Mouse (Mus musculus): ENCODE data around the gene Tril. TPM values are rescaled to one million over a fixed set of nuclear protein-coding genes. Genes with fewer than 3 reads are reported as not detected.
A peak's percentile ranks its signal among the peaks of the same experiment; 100 is the strongest.

The Tril gene
- polyA plus RNA-seq, 1 experiment from 2014 or later: 0.31 TPM

GRCm38 (mm10) chr6:53812242-53812641 is 8.4 kb downstream of the Tril start:
- 61% methylated on average over 3 of the region's 3 CpGs for WGBS (ENCODE audit: insufficient replicate concordance)
- H3K4me3 ChIP-seq (ENCODE audit: low read depth, low read length): no peak overlapping the region
- ATAC-seq (no peak), DNase-seq (no peak)
- no peaks in the 10 kb centered on the region for H3K4me1 ChIP-seq (ENCODE audit: insufficient read depth)
- no peaks in the 10 kb centered on the region for H3K36me3 ChIP-seq (replicated peaks; ENCODE audit: insufficient read depth, low read length)
- H3K9me3 ChIP-seq (ENCODE audit: low read length): no peaks in the 10 kb centered on the region
- no peak overlapping the region for H3K27ac ChIP-seq (ENCODE audit: low read depth)
- TF ChIP-seq CTCF (IDR thresholded peaks at IDR 0.05; ENCODE audit: low read depth) (peak; percentile 32), EP300 (IDR thresholded peaks at IDR 0.05; ENCODE audit: low read depth) (no peak)
- no peak overlapping the region for H3K4me2 ChIP-seq (ENCODE audit: low read depth, low read length)
- H3K9ac ChIP-seq (replicated peaks): no peak overlapping the region
- peaks cover 7% of the 10 kb centered on the region for H3K27me3 ChIP-seq (ENCODE audit: insufficient read depth, low read length)

- no peaks in the 10 kb centered on the region for H3K36me3 ChIP-seq (replicated peaks; ENCODE audit: insufficient read depth, low read length)
- no peak overlapping the region for H3K9ac ChIP-seq (replicated peaks)
- no peak overlapping the region for H3K27ac ChIP-seq (ENCODE audit: low read depth)
- H3K9me3 ChIP-seq (ENCODE audit: low read length): no peaks in the 10 kb centered on the region
- 81% methylated on average over 9 of the region's 9 CpGs for WGBS (ENCODE audit: insufficient replicate concordance)
- ATAC-seq: no peak
- no peak for DNase-seq
- no peak overlapping the region for H3K4me3 ChIP-seq (ENCODE audit: low read depth, low read length)
- TF ChIP-seq EP300 (IDR thresholded peaks at IDR 0.05; ENCODE audit: low read depth) (no peak), CTCF (IDR thresholded peaks at IDR 0.05; ENCODE audit: low read depth) (no peak)
- H3K4me1 ChIP-seq (ENCODE audit: insufficient read depth): no peaks in the 10 kb centered on the region
- H3K27me3 ChIP-seq (ENCODE audit: insufficient read depth, low read length): no peaks in the 10 kb centered on the region
- H3K4me2 ChIP-seq (ENCODE audit: low read depth, low read length): no peak overlapping the region
These were observed 11.8 kb downstream of the Tril start for GRCm38 (mm10) chr6:53808801-53809200.

GRCm38 (mm10) chr6:53807185-53807584 is 13.4 kb downstream of the Tril start:
- H3K27me3 ChIP-seq (ENCODE audit: insufficient read depth, low read length): no peaks in the 10 kb centered on the region
- no peaks in the 10 kb centered on the region for H3K36me3 ChIP-seq (replicated peaks; ENCODE audit: insufficient read depth, low read length)
- H3K4me1 ChIP-seq (ENCODE audit: insufficient read depth): no peaks in the 10 kb centered on the region
- no peak overlapping the region for H3K27ac ChIP-seq (ENCODE audit: low read depth)
- no peaks in the 10 kb centered on the region for H3K9me3 ChIP-seq (ENCODE audit: low read length)
- ATAC-seq (no peak), DNase-seq (no peak)
- H3K9ac ChIP-seq (replicated peaks): no peak overlapping the region
- TF ChIP-seq CTCF (IDR thresholded peaks at IDR 0.05; ENCODE audit: low read depth) (no peak), EP300 (IDR thresholded peaks at IDR 0.05; ENCODE audit: low read depth) (no peak)
- H3K4me2 ChIP-seq (ENCODE audit: low read depth, low read length): no peak overlapping the region
- WGBS (ENCODE audit: insufficient replicate concordance): 71% methylated on average over 3 of the region's 3 CpGs
- H3K4me3 ChIP-seq (ENCODE audit: low read depth, low read length): no peak overlapping the region

GRCm38 (mm10) chr6:53806591-53807023 is 14.0 kb downstream of the Tril start:
- TF ChIP-seq EP300 (IDR thresholded peaks at IDR 0.05; ENCODE audit: low read depth): no peak
- no peak for TF ChIP-seq CTCF (IDR thresholded peaks at IDR 0.05; ENCODE audit: low read depth)
- H3K9ac ChIP-seq (replicated peaks): no peak overlapping the region
- no peaks in the 10 kb centered on the region for H3K36me3 ChIP-seq (replicated peaks; ENCODE audit: insufficient read depth, low read length)
- H3K4me3 ChIP-seq (ENCODE audit: low read depth, low read length): no peak overlapping the region
- DNase-seq (no peak), ATAC-seq (no peak)
- WGBS (ENCODE audit: insufficient replicate concordance): 65% methylated on average over 8 of the region's 8 CpGs
- no peak overlapping the region for H3K27ac ChIP-seq (ENCODE audit: low read depth)
- no peak overlapping the region for H3K4me2 ChIP-seq (ENCODE audit: low read depth, low read length)
- no peaks in the 10 kb centered on the region for H3K27me3 ChIP-seq (ENCODE audit: insufficient read depth, low read length)
- no peaks in the 10 kb centered on the region for H3K9me3 ChIP-seq (ENCODE audit: low read length)
- H3K4me1 ChIP-seq (ENCODE audit: insufficient read depth): no peaks in the 10 kb centered on the region

GRCm38 (mm10) chr6:53806021-53806420 is 14.6 kb downstream of the Tril start:
- Histone ChIP-seq H3K36me3 (replicated peaks; ENCODE audit: insufficient read depth, low read length) (no peaks in the 10 kb centered on the region), H3K4me3 (ENCODE audit: low read depth, low read length) (no peak overlapping the region), H3K9me3 (ENCODE audit: low read length) (no peaks in the 10 kb centered on the region), H3K4me2 (ENCODE audit: low read depth, low read length) (no peak overlapping the region), H3K4me1 (ENCODE audit: insufficient read depth) (no peaks in the 10 kb centered on the region), H3K9ac (replicated peaks) (no peak overlapping the region), H3K27ac (ENCODE audit: low read depth) (no peak overlapping the region), H3K27me3 (ENCODE audit: insufficient read depth, low read length) (peaks cover 4% of the 10 kb centered on the region; the same call in 1 of the 2 replicates)
- DNase-seq (no peak), ATAC-seq (no peak)
- WGBS (ENCODE audit: insufficient replicate concordance): 80% methylated on average over 5 of the region's 5 CpGs
- TF ChIP-seq EP300 (IDR thresholded peaks at IDR 0.05; ENCODE audit: low read depth) (no peak), CTCF (IDR thresholded peaks at IDR 0.05; ENCODE audit: low read depth) (no peak)

- whole genome bisulfite sequencing (ENCODE audit: insufficient replicate concordance): 81% methylated on average over 6 of the region's 6 CpGs
- no peak for ATAC-seq
- Histone ChIP-seq H3K4me2 (ENCODE audit: low read depth, low read length) (no peak overlapping the region), H3K4me1 (ENCODE audit: insufficient read depth) (no peaks in the 10 kb centered on the region), H3K36me3 (replicated peaks; ENCODE audit: insufficient read depth, low read length) (no peaks in the 10 kb centered on the region), H3K4me3 (ENCODE audit: low read depth, low read length) (no peak overlapping the region), H3K27ac (ENCODE audit: low read depth) (no peak overlapping the region), H3K9ac (replicated peaks) (no peak overlapping the region), H3K27me3 (ENCODE audit: insufficient read depth, low read length) (peaks cover 4% of the 10 kb centered on the region; the same call in 1 of the 2 replicates), H3K9me3 (ENCODE audit: low read length) (no peaks in the 10 kb centered on the region)
- no peak for DNase-seq
- no peak for TF ChIP-seq EP300 (IDR thresholded peaks at IDR 0.05; ENCODE audit: low read depth)
- no peak for TF ChIP-seq CTCF (IDR thresholded peaks at IDR 0.05; ENCODE audit: low read depth)
These were observed 16.5 kb downstream of the Tril start for GRCm38 (mm10) chr6:53804145-53804544.

GRCm38 (mm10) chr6:53803551-53803950 is 17.1 kb downstream of the Tril start:
- Histone ChIP-seq H3K27ac (ENCODE audit: low read depth) (no peak overlapping the region), H3K9ac (replicated peaks) (no peak overlapping the region), H3K4me3 (ENCODE audit: low read depth, low read length) (no peak overlapping the region), H3K4me1 (ENCODE audit: insufficient read depth) (no peaks in the 10 kb centered on the region), H3K4me2 (ENCODE audit: low read depth, low read length) (no peak overlapping the region), H3K27me3 (ENCODE audit: insufficient read depth, low read length) (peaks cover 4% of the 10 kb centered on the region; the same call in 1 of the 2 replicates), H3K9me3 (ENCODE audit: low read length) (no peaks in the 10 kb centered on the region), H3K36me3 (replicated peaks; ENCODE audit: insufficient read depth, low read length) (no peaks in the 10 kb centered on the region)
- no peak for DNase-seq
- ATAC-seq: no peak
- no peak for TF ChIP-seq EP300 (IDR thresholded peaks at IDR 0.05; ENCODE audit: low read depth)
- no peak for TF ChIP-seq CTCF (IDR thresholded peaks at IDR 0.05; ENCODE audit: low read depth)
- 84% methylated on average over 4 of the region's 4 CpGs for WGBS (ENCODE audit: insufficient replicate concordance)

Data from liver, postnatal 0 days (tissue).